Mouse (Mus musculus): ENCODE results near the gene Cgn.

Gene Cgn

DNA sequence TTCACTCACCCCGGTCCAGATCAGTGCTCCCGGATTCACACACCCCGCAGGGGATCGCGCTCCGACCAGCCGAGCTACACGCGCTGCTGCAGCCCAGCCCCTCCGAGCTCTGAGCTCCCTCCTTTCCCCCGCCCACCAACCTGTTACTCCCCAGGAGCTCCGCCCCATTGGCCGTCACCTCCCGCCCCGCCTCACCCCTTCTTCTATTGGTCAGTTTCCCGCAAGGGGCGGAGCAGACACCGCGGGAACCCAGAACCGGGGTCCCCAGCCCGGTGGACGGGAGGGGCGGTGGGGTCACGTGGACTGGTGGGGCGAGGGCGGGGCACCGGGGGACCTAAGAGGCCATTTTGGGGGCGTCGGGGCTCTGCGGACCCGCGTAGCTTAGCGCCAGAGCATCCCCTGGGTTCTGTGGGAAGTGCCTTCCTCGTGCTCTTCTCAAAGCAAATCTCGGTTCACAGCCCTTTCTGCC is at the start of gene Cgn:
TSS of gene Cgn (minus strand) at position 126 of the 469 bp plus-strand sequence.
- peak; percentile 93 for DNase-seq

DNA sequence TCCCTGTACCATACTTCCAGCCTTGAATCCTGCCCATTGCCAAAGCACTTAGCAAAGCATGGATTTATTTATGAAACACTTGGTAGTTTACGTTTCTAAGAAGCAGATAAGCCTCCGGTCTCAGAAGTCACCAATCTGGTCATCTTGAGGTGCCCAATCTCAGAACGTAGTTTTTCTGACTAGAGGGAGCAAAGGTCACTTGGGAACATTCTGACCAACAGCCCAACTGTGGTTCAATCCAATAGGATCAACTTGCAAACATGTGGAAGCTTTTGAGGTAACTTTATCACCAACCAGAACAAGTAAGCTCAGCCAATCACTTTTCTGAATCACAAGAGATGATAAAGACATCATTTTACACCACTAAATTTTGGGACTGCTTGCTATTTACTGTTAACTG is 49.1 kb upstream of the Cgn start:
- no peak for DNase-seq

- no peak for DNase-seq
Measured at GRCm38 (mm10) chr3:94833358-94833757, 47.1 kb upstream of the Cgn start.

DNA sequence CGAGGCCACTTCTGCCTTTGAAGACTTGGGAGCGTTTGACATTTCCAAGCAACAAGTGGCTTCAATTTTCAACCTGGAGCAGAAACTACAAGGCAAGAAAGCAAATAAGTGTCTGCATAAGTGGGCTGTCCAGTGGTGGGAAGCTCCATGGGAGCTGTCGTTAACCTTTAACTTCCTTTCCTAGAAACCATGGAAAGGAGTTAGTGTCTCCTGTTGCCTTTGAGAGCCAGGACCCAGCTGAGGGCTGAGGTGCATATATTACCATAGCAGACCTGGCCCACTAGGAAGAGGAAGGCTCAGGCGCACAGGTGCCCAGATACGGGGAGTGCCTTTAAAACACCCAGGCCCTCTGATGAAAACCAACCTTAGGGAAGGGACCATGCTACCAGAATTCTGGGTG is 46.4 kb upstream of the Cgn start:
- no peak for DNase-seq

DNA sequence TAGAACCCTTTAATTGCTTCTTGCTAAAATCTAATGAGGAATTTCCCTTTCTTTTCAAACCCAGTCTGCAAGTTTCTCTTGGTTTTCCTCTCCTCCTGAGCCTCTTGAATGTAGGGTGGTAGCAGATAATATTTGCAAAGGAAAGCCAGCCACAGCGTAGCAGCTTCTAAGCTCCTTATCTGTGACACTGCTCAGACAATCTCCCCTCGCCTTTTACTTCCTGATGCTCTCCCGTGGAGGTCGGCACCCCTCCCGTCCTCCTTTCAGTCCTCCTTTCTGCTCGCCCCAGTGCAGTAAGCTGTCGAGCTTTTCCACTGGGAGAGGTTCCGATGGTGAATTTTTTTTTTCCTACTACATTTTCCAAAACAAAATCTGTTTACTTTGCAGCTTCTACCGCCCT is 45.8 kb upstream of the Cgn start:
- DNase-seq = no peak

DNA sequence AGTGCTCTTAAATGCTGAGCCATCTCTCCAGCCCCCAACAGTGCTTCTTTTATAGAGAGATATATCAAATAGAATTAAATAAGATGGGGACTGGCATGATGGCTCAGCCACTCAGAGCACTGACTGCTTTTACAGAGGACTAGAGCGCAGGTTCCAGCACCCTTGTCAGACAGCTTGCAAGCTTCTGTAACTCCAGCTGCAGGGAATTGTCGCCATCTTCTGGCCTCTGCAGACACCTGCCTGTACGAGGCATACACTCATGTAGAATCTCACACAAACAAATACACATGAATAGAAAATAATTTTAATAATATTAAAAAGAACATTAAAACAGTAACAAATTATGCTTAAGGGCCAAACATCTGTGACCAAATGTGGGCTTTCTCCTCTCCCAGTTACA is 37.8 kb upstream of the Cgn start:
- DNase-seq = no peak

DNA sequence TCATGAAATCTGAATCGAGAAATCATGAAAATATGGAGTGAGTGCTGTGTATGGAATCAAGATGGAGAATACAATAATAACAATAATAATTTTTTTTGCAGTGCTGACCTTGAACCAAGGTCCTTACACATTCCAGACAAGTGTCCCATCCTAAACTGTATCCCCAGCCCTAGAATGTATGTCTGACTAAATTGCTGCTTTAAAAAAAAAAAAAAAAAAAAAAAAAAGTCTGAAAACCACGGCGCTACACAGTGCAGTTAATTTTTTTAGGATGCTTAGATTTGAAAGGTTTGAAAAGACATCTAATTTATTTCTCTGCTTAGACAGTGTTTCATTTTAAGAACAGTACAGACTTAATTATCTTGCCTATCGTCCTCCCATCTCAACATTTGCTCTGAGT is 35.8 kb upstream of the Cgn start:
- DNase-seq = no peak

DNA sequence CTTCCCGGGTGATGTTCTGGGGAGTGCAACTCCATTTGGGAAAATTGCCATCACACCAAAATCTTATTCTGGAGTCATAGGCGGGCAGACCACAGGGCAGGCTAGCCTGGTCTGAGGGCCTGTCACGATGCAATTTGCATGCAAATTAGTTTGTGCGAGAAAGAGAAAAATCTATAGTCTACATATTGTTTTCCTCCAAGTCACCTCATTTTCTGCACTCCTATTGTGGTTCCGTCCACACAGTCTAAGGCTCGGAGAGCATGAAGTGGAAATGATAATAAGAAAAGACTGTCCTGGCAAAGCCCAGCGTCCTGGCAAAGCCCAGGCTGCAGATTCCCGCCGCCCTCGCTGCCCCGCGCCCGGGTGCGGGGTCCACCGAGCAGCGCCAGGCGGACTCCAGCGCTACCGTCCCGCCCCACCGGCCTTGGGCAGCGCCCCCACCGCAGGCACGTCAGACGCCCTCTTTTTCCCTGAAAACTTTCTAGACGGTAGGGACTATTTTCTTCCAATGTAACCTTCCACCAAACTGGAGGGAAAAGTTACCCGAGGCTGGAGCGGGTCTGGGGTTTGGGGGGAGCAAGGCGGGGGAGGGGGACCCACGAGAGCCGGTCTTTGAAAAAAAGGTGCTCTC is 34.8 kb upstream of the Cgn start:
- peak; percentile 19 for DNase-seq

DNA sequence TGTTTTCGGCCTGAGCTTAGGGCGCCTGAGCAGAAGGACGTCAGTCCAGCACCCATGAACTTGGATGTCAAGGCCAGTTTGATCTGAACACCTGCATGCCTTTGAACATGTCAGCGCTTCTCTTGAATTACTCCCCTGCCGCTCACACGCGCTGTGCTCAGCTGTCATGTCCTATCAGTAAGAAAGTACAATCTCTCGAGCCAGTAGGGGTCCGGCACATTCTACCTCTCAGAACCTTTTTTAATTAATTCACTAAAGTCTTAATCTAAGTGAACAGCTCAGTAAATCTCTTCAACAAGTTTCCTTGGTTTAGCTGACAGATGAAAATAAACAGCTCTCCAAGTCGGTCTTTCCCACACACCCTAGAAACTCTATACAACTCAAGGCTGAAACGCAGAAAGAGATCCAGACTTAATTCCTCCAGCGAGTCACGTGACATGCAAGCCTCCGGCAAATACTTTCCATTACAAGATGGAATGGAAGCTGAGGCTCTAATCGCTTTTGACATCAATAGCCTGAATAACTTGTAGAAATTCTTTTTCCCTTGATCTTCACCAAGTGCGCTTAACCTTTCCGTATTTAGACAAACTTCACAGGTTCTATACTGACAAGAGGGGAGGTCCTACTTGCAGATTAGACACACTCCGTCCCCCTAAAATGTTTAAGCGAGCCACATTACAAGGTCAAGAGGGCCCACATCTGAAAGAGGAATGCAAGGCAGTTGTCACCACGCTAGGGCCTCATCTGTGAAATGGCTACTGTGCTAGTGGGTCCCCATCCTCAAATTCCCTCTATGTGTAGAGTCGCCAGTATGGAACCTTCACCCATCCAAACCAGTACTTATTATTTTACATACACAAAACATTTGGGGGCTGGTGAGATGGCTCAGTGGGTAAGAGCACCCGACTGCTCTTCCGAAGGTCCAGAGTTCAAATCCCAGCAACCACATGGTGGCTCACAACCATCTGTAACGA is 33.4 kb upstream of the Cgn start:
- no peak for DNase-seq

DNA sequence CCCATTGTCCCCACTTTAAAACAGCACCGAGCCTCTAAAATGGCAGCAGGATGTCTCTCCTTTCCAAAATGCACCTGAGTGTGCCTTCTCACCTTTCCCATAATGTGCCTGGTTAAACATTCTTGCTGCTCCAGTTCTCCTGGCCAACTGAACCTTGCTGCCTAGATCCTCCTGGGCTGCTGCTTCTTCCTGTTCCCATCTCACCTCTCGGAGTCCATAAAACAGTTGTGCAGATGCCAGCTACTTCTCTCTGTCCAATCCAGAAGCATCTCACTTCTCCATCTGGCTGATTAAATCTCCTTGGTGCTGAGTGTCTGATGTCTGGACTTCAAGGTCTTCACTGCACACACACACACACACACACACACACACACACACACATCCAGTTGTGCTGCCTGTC is 31.4 kb upstream of the Cgn start:
- no peak for DNase-seq

DNA sequence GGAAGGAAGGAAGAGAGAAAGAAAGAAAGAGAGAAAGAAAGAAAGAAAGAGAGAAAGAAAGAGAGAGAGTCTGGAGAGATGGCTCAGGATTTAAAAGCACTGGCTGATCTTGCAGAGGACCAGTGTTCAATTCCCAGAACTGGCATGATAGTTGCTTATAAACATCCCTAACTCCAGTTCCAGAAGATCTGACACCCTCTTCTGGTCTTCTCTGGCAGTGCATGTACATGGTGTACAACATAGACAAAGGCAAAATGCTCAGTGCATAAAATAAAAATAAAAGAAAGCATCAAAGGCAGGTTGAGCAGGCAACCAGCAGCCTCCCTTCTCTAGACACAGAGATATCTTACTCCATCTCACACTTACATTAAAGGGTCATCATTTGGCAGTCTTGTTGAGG is 29.3 kb upstream of the Cgn start:
- DNase-seq = peak; percentile 16

GRCm38 (mm10) chr3:94814663-94815062 is 28.4 kb upstream of the Cgn start:
- no peak for DNase-seq

DNA sequence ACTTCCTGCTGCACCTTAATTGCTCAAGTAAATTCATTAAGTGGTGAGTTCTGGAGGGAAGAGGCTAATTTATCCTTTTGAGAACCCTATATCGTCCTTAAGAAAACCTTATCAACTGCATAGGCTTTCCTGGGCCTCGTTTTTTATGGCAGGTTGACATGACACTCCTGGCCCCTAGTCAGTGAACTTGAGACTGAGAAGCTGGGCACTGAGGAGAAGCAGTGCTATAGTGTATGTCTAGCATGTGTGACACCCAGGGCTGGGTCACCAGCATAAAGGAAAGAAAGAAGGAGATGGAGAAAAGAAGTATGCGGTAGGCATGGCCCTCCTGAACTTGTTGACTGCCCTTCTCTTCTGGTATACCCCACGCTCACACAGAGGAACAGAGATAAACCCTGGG is 27.8 kb upstream of the Cgn start:
- no peak for DNase-seq

- DNase-seq = no peak
Measured at GRCm38 (mm10) chr3:94813651-94814050, 27.4 kb upstream of the Cgn start.

GRCm38 (mm10) chr3:94811628-94812027 is 25.3 kb upstream of the Cgn start:
- peak; percentile 50 for DNase-seq

DNA sequence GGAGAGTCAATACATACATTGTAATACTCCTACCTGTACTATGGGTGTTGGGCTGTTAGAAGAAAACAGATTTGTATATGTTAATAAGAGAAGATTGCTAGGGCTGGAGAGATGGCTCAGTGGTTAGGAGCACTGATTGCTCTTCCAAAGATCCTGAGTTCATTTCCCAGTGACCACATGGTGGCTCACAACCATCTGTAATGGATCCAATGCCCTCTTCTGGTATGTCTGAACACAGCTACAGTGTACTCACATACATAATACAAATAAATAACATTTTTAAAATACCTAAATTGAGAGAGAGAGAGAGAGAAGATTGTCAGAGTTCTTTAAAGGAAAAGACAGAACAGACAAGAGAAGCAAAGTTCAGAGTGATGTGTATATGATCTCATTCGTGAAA is 22.0 kb upstream of the Cgn start:
- no peak for DNase-seq

DNA sequence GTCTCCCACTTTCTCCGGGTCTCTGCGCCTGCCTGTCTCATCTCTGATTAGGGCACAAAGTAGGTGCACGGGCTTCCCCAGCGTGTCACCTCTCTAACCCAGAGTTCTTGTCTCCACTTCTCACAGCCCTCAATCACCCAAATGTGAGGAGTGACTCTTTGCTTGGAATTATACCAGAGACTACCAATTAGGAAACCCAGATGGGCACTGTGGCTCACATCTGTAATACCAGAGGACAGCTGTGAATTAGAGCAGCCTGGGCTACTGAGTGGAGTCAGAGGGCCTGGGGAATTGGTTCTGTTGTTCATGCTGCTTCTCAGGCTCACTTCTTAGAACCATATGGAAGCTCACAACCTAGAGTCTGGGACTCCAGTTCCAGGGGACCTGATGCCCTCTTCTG is 18.7 kb upstream of the Cgn start:
- DNase-seq = no peak

DNA sequence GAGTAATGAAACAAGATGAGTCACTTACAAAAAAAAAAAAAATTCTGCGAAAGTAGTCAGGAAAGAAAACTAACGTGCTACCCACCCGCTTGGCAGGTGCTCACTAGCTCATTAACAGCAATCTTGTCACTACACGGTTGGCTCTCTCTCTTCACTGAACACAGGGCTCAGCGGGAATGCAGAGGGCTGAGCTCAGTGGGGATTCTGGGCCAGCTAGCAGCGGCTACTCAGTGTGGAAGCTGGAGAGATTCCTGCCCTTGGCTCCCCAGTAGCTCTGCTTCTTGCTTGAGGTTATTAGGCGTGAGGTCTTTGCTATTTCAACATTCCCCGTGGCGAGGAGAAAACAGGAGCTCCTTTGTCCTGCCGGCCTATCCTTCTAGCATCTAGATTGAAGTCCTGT is 17.9 kb upstream of the Cgn start:
- no peak for DNase-seq

DNA sequence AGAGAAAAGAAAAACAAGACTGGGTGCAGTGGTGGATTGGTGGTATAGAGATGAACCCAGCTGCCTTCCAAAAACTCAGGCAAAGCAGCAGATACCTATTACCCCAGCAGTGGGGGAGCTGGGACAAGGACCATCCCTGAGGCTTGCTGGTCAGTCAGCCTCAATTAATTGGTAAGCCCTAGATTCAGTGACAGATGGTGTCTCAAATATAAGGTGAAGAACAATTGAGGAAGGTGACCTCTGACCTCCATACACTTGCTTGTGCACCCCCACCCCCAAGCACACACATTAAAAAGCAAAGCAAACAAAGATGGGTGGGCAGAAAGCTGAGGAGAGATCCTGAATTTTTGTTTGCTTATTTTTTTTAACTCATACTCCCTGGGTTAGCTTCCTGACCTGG is 9.9 kb upstream of the Cgn start:
- no peak for DNase-seq

GRCm38 (mm10) chr3:94795596-94796140 is 9.4 kb upstream of the Cgn start:
- DNase-seq = no peak

GRCm38 (mm10) chr3:94794359-94794758 is 8.1 kb upstream of the Cgn start:
- DNase-seq = no peak

- no peak for DNase-seq
Measured at GRCm38 (mm10) chr3:94793672-94794071, 7.4 kb upstream of the Cgn start.

DNA sequence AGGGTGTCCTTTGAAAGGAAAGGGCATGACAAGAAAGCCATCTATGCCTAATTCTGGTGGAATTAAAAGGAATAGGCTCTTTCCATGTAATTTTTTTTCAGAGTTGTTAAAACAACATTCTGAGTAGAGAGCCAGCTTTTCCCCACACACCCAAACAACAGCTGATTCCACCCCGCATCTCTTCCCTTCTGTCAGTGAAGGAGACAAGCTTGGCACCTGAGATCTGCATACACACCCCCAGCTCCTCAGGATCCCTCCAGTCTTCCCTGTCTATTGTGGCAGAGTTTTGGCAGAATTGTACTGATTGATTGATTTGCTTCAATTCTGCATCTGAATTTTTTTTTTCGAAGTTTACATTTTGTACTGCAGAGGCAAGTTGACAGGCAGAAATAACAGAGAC is 6.0 kb upstream of the Cgn start:
- no peak for DNase-seq

- DNase-seq = no peak
Measured at GRCm38 (mm10) chr3:94789516-94789915, 3.2 kb upstream of the Cgn start.

Measured in thymus, postnatal 4 days (tissue).